Mouse (Mus musculus): ENCODE measurements around the gene Gprasp2. TPM values are rescaled to one million over a fixed set of nuclear protein-coding genes. Genes with fewer than 3 reads are reported as not detected.

Gene Gprasp2
- total and polyA plus RNA-seq, 2 experiments = 0.09 to 0.16 TPM

DNA sequence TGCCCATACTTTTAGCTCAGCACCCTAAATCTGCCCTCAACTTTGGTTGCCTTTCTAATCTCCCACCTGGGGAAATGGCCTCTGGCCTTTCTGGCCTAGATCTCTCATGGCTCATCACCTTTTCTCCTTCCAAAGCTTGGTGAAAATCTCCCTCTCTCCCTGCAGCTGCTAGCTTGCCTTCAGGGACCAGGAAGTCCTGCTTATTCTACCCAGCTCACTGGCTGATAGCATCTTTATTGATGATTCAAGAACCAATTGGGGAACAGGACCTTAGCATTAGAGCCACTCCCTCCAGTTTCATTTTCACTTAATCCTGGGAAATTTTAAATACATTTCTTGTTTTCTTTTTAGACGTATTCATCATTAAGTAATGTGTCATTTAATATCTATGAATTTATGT, 37.8 kb downstream of the Gprasp2 start:
- Histone ChIP-seq H3K4me3 (ENCODE audit: insufficient read depth, low read depth, low read length) (no peak overlapping the region), H3K79me2 (ENCODE audit: control insufficient read depth, insufficient read depth, low read length) (no peaks in the 10 kb centered on the region), H3K9ac (ENCODE audit: low read depth, low read length) (no peak overlapping the region), H3K27me3 (ENCODE audit: control insufficient read depth, insufficient read depth, low read length) (no peaks in the 10 kb centered on the region), H3K27ac (replicated peaks; ENCODE audit: insufficient read depth, low read depth, low read length) (no peak overlapping the region), H3K4me1 (ENCODE audit: control insufficient read depth, insufficient read depth, low read length) (no peaks in the 10 kb centered on the region), H3K36me3 (ENCODE audit: control insufficient read depth, insufficient read depth, low read length) (no peaks in the 10 kb centered on the region)
- DNase-seq (ENCODE audit: extremely low read depth, low read depth, low spot score) = no peak
- 71% methylated on average over 1 of the region's 1 CpGs for WGBS
- TF ChIP-seq CTCF (IDR thresholded peaks at IDR 0.05; ENCODE audit: low read depth, low read length) (no peak), POLR2A (IDR thresholded peaks at IDR 0.05; ENCODE audit: extremely low read depth, insufficient read depth, low read length) (no peak)

DNA sequence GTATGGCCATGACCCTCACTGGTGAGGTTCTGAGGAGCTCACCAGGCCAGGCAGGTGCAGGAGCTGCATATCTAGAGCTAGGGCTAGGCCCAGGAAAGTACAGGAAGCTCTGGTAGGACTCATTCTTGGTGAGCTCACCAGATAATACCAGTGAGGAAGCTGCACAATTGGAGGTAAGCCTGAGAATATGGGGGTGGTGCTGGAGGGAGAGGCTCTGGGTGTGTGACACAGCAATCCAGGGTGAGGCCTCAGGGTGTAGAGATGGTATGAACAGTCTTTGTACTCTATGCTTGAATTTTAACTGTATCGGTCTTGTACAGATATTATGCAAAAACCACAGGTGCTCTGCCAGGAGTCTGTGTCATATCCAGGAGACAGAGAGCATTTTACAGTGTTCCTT, 40.8 kb downstream of the Gprasp2 start:
- DNase-seq (ENCODE audit: extremely low read depth, low read depth, low spot score) = no peak
- no peaks in the 10 kb centered on the region for H3K4me1 ChIP-seq (ENCODE audit: control insufficient read depth, insufficient read depth, low read length)
- no peaks in the 10 kb centered on the region for H3K27me3 ChIP-seq (ENCODE audit: control insufficient read depth, insufficient read depth, low read length)
- no peak for TF ChIP-seq POLR2A (IDR thresholded peaks at IDR 0.05; ENCODE audit: extremely low read depth, insufficient read depth, low read length)
- no peaks in the 10 kb centered on the region for H3K79me2 ChIP-seq (ENCODE audit: control insufficient read depth, insufficient read depth, low read length)
- no peak overlapping the region for H3K27ac ChIP-seq (replicated peaks; ENCODE audit: insufficient read depth, low read depth, low read length)
- H3K36me3 ChIP-seq (ENCODE audit: control insufficient read depth, insufficient read depth, low read length) = no peaks in the 10 kb centered on the region
- H3K4me3 ChIP-seq (ENCODE audit: insufficient read depth, low read depth, low read length) = no peak overlapping the region
- 92% methylated on average over 1 of the region's 1 CpGs for WGBS
- H3K9ac ChIP-seq (ENCODE audit: low read depth, low read length) = no peak overlapping the region

DNA sequence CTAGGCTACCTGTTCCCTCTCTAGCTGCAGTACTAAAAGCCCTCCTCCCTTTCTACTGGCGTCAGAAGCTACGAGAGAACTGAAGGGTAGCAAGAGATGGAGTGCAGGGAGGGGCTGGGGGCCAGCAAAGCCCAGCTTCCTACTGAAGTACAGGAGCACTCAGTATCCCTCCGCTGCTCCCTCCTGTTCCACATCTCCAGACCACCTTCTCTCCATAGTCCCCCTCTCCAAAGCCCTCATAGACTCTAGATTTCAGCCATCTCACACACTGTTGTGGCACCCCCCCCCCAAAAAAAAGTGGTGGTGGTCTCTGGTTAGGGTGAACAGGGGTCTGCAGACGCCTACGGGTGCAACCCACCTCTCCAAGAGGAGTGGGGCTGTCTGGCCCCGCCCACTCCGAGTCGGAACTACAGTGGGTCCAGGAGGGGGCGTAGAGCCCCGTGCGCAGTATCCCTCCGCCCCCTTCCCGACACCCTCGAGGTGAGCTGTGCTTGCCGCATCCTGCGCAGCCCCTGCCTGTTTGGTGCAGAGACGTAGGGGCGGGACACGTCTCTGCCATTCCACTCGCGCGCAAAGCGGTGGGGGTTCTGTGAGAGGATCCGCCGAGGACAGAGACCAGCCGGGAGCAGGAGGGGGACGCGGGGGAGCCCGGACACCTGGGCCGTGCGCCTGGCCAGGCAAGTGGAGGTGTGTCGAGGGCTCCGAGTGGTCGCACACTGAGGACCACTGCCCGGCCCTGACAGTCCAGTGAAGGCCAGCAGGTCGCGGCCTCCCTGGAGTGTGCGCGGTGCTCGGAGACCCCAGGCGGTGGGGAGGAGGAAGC, 46.8 kb downstream of the Gprasp2 start:
- H3K4me1 ChIP-seq (ENCODE audit: control insufficient read depth, insufficient read depth, low read length) = no peaks in the 10 kb centered on the region
- H3K4me3 ChIP-seq (ENCODE audit: insufficient read depth, low read depth, low read length) = peak overlapping the region; percentile 73
- peak overlapping the region; percentile 76 for H3K9ac ChIP-seq (ENCODE audit: low read depth, low read length)
- TF ChIP-seq CTCF (IDR thresholded peaks at IDR 0.05; ENCODE audit: low read depth, low read length) (no peak), POLR2A (IDR thresholded peaks at IDR 0.05; ENCODE audit: extremely low read depth, insufficient read depth, low read length) (no peak)
- H3K36me3 ChIP-seq (ENCODE audit: control insufficient read depth, insufficient read depth, low read length) = no peaks in the 10 kb centered on the region; the same call in 1 of the 2 replicates
- WGBS = 2% methylated on average over 40 of the region's 41 CpGs
- H3K79me2 ChIP-seq (ENCODE audit: control insufficient read depth, insufficient read depth, low read length) = no peaks in the 10 kb centered on the region
- H3K27me3 ChIP-seq (ENCODE audit: control insufficient read depth, insufficient read depth, low read length) = no peaks in the 10 kb centered on the region
- H3K27ac ChIP-seq (replicated peaks; ENCODE audit: insufficient read depth, low read depth, low read length) = no peak overlapping the region
- no peak for DNase-seq (ENCODE audit: extremely low read depth, low read depth, low spot score)

DNA sequence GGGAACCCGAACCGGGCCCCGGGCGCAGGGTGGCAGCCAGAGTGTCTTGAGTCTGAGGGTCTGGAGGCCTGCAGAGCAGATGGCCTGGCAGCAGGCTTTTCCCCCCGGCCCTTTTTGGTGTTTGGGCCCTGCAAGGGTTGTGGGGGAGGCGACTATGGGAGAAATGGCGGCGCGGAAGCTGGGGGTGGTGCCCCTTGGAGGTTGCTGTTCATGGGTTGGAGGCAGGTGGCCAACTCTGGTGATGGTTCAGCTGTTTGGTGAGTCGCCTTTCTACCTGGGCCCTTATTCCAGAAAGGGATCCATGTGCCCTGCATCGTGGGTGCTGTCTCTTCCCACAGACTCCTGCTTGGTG, 47.4 kb downstream of the Gprasp2 start:
- H3K4me3 ChIP-seq (ENCODE audit: insufficient read depth, low read depth, low read length) = peak overlapping the region; percentile 73
- no peaks in the 10 kb centered on the region for H3K4me1 ChIP-seq (ENCODE audit: control insufficient read depth, insufficient read depth, low read length)
- H3K9ac ChIP-seq (ENCODE audit: low read depth, low read length) = peak overlapping the region; percentile 76
- DNase-seq (ENCODE audit: extremely low read depth, low read depth, low spot score) = peak; percentile 0
- H3K27ac ChIP-seq (replicated peaks; ENCODE audit: insufficient read depth, low read depth, low read length) = no peak overlapping the region
- WGBS = 4% methylated on average over 8 of the region's 11 CpGs
- no peak for TF ChIP-seq CTCF (IDR thresholded peaks at IDR 0.05; ENCODE audit: low read depth, low read length)
- H3K79me2 ChIP-seq (ENCODE audit: control insufficient read depth, insufficient read depth, low read length) = no peaks in the 10 kb centered on the region
- H3K36me3 ChIP-seq (ENCODE audit: control insufficient read depth, insufficient read depth, low read length) = no peaks in the 10 kb centered on the region; the same call in 1 of the 2 replicates
- no peaks in the 10 kb centered on the region for H3K27me3 ChIP-seq (ENCODE audit: control insufficient read depth, insufficient read depth, low read length)

Other genes with a start within 250 kb of the Gprasp2 start
- 0.20 and 0.37 TPM in 2 replicates for gene Nxf7, start 240.3 kb upstream of the Gprasp2 start, total RNA-seq (2014; rRNA removed)
- not detected in 2 replicates for gene Nxf7, start 240.3 kb upstream of the Gprasp2 start, polyA plus RNA-seq (2012; rRNA removed)
- gene Prame, start 211.3 kb upstream of the Gprasp2 start, total RNA-seq (2014; rRNA removed) = not detected in 2 replicates
- gene Prame, start 211.3 kb upstream of the Gprasp2 start, polyA plus RNA-seq (2012; rRNA removed) = not detected in 2 replicates
- not detected in 2 replicates for gene Tcp11x2, start 145.2 kb upstream of the Gprasp2 start, total RNA-seq (2014; rRNA removed)
- not detected in 2 replicates for gene Tcp11x2, start 145.2 kb upstream of the Gprasp2 start, polyA plus RNA-seq (2012; rRNA removed)
- gene Tmsb15a, start 113.8 kb upstream of the Gprasp2 start, total RNA-seq (2014; rRNA removed) = not detected in 2 replicates
- not detected in 2 replicates for gene Tmsb15a, start 113.8 kb upstream of the Gprasp2 start, polyA plus RNA-seq (2012; rRNA removed)
- gene Armcx5, start 96.3 kb upstream of the Gprasp2 start, total RNA-seq (2014; rRNA removed) = 2.4 and 3.4 TPM in 2 replicates
- 0.32 and 0.37 TPM in 2 replicates for gene Armcx5, start 96.3 kb upstream of the Gprasp2 start, polyA plus RNA-seq (2012; rRNA removed)
- 8.8 and 9.5 TPM in 2 replicates for gene Gprasp1, start 96.3 kb upstream of the Gprasp2 start, total RNA-seq (2014; rRNA removed)
- gene Gprasp1, start 96.3 kb upstream of the Gprasp2 start, polyA plus RNA-seq (2012; rRNA removed) = 4.9 and 5.8 TPM in 2 replicates
- gene Bhlhb9, start 41.4 kb upstream of the Gprasp2 start, total RNA-seq (2014; rRNA removed) = 2.7 and 4.1 TPM in 2 replicates
- gene Bhlhb9, start 41.4 kb upstream of the Gprasp2 start, polyA plus RNA-seq (2012; rRNA removed) = 0.41 and 1.5 TPM in 2 replicates
- gene Arxes2, start 154.8 kb downstream of the Gprasp2 start, total RNA-seq (2014; rRNA removed) = 0.09 and 0.20 TPM in 2 replicates
- 0.09 TPM in 1 of 2 replicates, not detected in the other for gene Arxes2, start 154.8 kb downstream of the Gprasp2 start, polyA plus RNA-seq (2012; rRNA removed)
- gene Arxes1, start 194.3 kb downstream of the Gprasp2 start, total RNA-seq (2014; rRNA removed) = not detected in 2 replicates
- gene Arxes1, start 194.3 kb downstream of the Gprasp2 start, polyA plus RNA-seq (2012; rRNA removed) = not detected in 2 replicates
- gene Bex2, start 229.2 kb downstream of the Gprasp2 start, total RNA-seq (2014; rRNA removed) = 0.40 TPM in 1 of 2 replicates, not detected in the other
- 0.13 TPM in 1 of 2 replicates, not detected in the other for gene Bex2, start 229.2 kb downstream of the Gprasp2 start, polyA plus RNA-seq (2012; rRNA removed)
- not detected in 2 replicates for gene Nxf3, start 246.2 kb downstream of the Gprasp2 start, total RNA-seq (2014; rRNA removed)
- gene Nxf3, start 246.2 kb downstream of the Gprasp2 start, polyA plus RNA-seq (2012; rRNA removed) = not detected in 2 replicates

Data from liver, adult 2 months (tissue).